Mouse (Mus musculus) embryonic facial prominence, embryonic 10.5 days (tissue): ENCODE measurements around the gene Kiss1. TPM values are rescaled to one million over a fixed set of nuclear protein-coding genes. Genes with fewer than 3 reads are reported as not detected.

ENCODE experiments used
- DNase-seq: peaks from one replicate; pipeline ENCODE4 v3.0.0-alpha.2; 2017; ENCODE audit warnings: low spot score
- H3K27ac ChIP-seq: fragments of 300-500 bp; sonication (generic); replicated peaks from 2 replicates; pipeline ENCODE4 v1.5.1; 2016; ENCODE audit warnings: mild to moderate bottlenecking
- H3K27me3 ChIP-seq: fragments of 300-500 bp; sonication (generic); replicated peaks from 2 replicates; pipeline ENCODE4 v1.6.1; 2016; ENCODE audit warnings: low read depth, mild to moderate bottlenecking; ENCODE audit not compliant: poor library complexity, severe bottlenecking
- H3K36me3 ChIP-seq: fragments of 300-500 bp; sonication (generic); replicated peaks from 2 replicates; pipeline ENCODE4 v1.6.1; 2016; ENCODE audit warnings: mild to moderate bottlenecking, moderate library complexity
- H3K4me1 ChIP-seq: fragments of 300-500 bp; sonication (generic); 2 replicates; pipeline ENCODE4 v1.6.1; 2016
- H3K4me3 ChIP-seq: fragments of 300-500 bp; sonication (generic); 2 replicates; pipeline ENCODE4 v1.5.1; 2016; ENCODE audit warnings: mild to moderate bottlenecking, moderate library complexity
- H3K9me3 ChIP-seq: fragments of 300-500 bp; sonication (generic); 2 replicates; pipeline ENCODE4 v1.6.1; 2016; ENCODE audit warnings: mild to moderate bottlenecking
- WGBS: fragments of 180-500 bp; shearing (Covaris S2); methylation state at CpG from one replicate; pipeline ENCODE4 v1.1.7; 2016; 5-methylcytosine and 5-hydroxymethylcytosine counted together
- polyA plus RNA-seq: library from polyadenylated mRNA; unstranded; fragments of >200 nt; fragmentation: Nextera tagmentation; extraction: Ambion mirVana; gene quantifications from 2 replicates; pipeline ENCODE4 v1.2.1, GENCODE M21; 2016

Kiss1 gene
- polyA plus RNA-seq, 1 experiment from 2014 or later, result not detected

DNA sequence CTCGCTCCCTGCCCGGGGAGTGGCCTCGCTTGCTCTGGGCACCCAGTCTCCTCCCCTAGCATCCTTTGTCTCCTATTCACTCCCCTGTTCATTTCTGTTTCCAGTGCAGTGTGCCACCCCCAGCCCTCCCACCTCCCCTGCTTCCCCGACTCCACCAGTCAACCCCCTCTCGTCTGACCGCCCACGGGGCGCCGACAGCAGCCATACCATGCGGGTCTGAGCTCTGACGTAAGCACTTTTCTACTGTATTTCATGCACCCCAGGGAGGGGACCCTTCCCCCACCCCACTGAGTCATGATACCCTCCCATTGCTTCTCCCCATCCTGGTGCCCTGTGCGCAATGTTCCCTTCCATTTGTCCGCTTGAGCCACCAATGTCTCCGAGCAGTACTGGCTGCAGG, 22.9 kb upstream of the Kiss1 start:
- Histone ChIP-seq H3K27me3 (peaks cover 56% of the 10 kb centered on the region), H3K4me1 (peaks cover 42% of the 10 kb centered on the region), H3K4me3 (no peak overlapping the region), H3K36me3 (no peaks in the 10 kb centered on the region), H3K9me3 (no peaks in the 10 kb centered on the region), H3K27ac (no peak overlapping the region)
- 37% methylated on average over 14 of the region's 14 CpGs for WGBS
- no peak for DNase-seq

DNA sequence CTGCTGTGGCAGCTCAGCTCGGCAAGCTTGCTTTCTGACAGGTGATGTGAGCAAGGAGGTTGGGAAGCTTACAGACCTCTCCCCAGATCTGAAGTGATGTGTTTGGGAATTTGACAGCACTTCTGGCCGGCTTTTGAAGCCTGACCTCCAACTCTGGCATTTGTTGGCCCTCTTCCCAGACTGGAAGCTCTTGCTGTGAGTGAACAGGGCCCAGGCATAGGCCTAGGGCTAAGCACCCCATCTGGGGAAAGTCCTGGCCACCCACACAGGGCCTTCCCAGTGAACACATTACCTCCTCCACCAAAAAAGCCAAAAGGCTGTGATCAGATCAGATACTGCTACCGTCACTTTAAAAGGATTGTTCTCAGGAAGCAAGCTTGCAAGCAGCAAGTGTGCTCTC, 19.1 kb upstream of the Kiss1 start:
- H3K27ac ChIP-seq, result no peak overlapping the region
- peaks cover 44% of the 10 kb centered on the region for H3K27me3 ChIP-seq
- peaks cover 15% of the 10 kb centered on the region for H3K4me1 ChIP-seq
- no peaks in the 10 kb centered on the region for H3K9me3 ChIP-seq
- no peak for DNase-seq
- WGBS, result 68% methylated on average over 3 of the region's 3 CpGs
- H3K36me3 ChIP-seq, result no peaks in the 10 kb centered on the region
- H3K4me3 ChIP-seq, result no peak overlapping the region

DNA sequence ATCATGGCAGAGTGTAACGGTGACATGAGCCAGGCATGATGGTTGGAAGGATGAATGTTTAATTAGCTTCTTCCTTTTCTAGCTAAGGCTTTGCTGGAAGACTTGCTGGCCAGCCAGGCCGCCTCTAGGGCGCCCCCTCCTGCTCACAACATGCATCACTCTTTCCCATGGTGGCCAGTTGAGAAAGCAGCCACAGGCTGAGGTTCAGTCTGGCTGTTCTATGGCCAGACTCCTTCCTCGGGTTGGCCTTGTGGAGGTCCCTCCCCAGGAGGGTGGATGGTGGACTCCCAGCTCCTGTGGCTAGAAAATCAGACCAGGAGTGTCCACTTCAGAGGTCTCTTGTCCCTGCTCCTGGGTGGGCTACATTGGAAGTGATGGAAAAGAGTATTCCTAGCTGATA, 14.8 kb upstream of the Kiss1 start:
- Histone ChIP-seq H3K27ac (no peak overlapping the region), H3K9me3 (no peaks in the 10 kb centered on the region), H3K4me1 (peaks cover 7% of the 10 kb centered on the region; the same call in 1 of the 2 replicates), H3K27me3 (peaks cover 16% of the 10 kb centered on the region), H3K36me3 (no peaks in the 10 kb centered on the region), H3K4me3 (no peak overlapping the region)
- 12% methylated on average over 4 of the region's 4 CpGs for WGBS
- DNase-seq, result peak; percentile 84

DNA sequence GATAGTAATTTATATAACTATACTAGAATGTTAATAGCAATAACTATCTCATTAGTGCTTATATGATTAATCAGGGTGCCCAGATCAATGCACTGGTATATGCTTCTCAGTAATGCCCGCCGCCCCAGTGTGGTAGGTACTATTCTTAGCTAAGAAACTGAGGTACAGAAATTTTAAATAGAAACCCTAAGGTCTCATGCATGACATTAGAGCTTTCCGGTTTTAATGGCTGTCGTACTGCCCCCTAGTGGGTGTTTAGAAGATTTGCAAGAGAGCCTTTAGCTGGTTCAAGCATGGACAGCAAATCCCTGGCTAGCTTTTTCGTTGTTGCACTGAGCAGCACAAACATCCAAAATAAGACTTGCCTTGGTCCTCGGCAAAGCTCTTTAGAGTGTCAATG, 14.4 kb upstream of the Kiss1 start:
- H3K27ac ChIP-seq, result no peak overlapping the region
- DNase-seq, result peak; percentile 60
- no peaks in the 10 kb centered on the region for H3K9me3 ChIP-seq
- H3K27me3 ChIP-seq, result peaks cover 15% of the 10 kb centered on the region
- no peak overlapping the region for H3K4me3 ChIP-seq
- H3K4me1 ChIP-seq, result peaks cover 12% of the 10 kb centered on the region
- H3K36me3 ChIP-seq, result no peaks in the 10 kb centered on the region
- WGBS, result 16% methylated on average over 6 of the region's 6 CpGs

DNA sequence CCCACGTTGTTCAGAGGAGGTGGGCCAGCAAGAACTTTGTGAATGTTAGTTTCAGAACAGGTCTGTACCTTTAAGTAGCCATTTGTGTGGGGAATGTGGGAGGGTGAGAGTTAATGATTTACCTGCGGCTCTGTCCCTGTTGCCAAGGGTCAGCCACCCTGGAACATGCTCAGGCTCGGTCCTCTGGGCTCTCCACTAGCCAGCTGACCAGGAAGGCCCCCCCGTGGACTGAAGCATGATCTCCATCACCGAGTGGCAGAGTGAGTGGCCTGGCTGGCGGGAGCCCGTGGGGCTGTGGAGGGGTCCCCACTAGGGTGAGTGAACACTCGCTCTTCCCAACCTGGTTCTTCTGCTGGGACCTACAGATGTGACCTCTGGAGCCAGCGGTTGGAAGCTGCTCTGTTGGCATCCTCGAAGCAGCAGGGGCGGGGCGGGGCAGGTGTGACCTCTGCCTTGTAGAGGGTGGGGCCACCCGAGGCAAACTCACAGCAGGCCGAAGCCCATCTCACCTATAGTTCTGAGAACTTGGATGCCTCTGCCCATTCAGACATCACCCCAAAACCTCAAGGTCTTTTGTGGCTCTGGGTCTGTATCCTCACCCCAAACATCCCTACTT, 11.9 kb upstream of the Kiss1 start, which contains the start of gene Golt1a:
Gene Golt1a (plus strand): TSS at position 149 of the 616 bp plus-strand sequence.
- H3K27me3 ChIP-seq, result peaks cover 23% of the 10 kb centered on the region
- 67% methylated on average over 14 of the region's 14 CpGs for WGBS
- H3K4me1 ChIP-seq, result peaks cover 21% of the 10 kb centered on the region
- no peak for DNase-seq
- no peak within 1 kb of the TSS for H3K27ac ChIP-seq
- H3K4me3 ChIP-seq, result no peak within 1 kb of the TSS
- H3K9me3 ChIP-seq, result no peaks in the 10 kb centered on the region
- no peaks in the 10 kb centered on the region for H3K36me3 ChIP-seq

DNA sequence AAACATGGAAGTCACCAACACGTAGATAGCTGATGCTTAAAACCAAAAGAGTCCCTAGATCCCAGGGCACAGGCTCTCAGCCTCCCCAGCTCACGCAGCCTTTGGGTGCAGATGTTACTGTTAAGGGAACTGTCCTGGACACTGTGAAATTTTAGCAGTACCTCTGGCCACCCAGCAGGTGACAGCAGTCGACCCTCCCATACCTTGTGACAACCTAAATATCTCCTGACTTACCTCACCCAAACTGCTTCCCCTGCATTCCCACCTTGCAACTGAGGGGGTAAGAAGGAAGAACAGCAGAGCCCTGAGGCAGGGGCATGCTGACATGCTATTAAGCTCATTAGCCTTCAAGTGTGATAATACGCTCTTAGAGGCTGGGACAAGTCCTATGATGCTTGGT, 10.4 kb upstream of the Kiss1 start:
- DNase-seq, result no peak
- Histone ChIP-seq H3K36me3 (no peaks in the 10 kb centered on the region), H3K9me3 (no peaks in the 10 kb centered on the region), H3K27ac (no peak overlapping the region), H3K4me1 (peaks cover 21% of the 10 kb centered on the region), H3K4me3 (no peak overlapping the region), H3K27me3 (peaks cover 23% of the 10 kb centered on the region)
- WGBS, result 53% methylated on average over 4 of the region's 4 CpGs

DNA sequence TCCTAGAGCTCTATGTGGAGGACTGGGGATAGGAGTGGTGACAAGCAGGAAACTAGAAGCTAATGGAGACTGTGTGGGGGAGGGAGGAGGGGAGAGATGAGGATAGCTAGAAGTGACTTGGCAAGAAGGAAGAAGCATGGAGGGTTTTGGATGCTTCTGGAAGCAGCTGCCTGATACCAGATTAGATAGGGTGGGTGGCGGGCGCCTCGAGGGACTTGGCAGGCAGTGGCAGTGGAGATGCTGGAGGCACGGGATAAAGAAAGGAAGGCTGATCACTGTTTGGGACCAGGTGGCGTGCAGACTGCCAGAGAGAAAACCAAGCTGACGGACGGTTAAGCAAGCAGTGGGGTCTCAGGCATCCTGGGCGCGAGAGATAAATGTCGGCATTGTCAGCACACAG, 9.7 kb upstream of the Kiss1 start:
- H3K36me3 ChIP-seq, result no peaks in the 10 kb centered on the region
- peaks cover 21% of the 10 kb centered on the region for H3K4me1 ChIP-seq
- H3K27ac ChIP-seq, result no peak overlapping the region
- no peak overlapping the region for H3K4me3 ChIP-seq
- WGBS, result 22% methylated on average over 10 of the region's 10 CpGs
- DNase-seq, result no peak
- H3K27me3 ChIP-seq, result peaks cover 23% of the 10 kb centered on the region
- H3K9me3 ChIP-seq, result no peaks in the 10 kb centered on the region

DNA sequence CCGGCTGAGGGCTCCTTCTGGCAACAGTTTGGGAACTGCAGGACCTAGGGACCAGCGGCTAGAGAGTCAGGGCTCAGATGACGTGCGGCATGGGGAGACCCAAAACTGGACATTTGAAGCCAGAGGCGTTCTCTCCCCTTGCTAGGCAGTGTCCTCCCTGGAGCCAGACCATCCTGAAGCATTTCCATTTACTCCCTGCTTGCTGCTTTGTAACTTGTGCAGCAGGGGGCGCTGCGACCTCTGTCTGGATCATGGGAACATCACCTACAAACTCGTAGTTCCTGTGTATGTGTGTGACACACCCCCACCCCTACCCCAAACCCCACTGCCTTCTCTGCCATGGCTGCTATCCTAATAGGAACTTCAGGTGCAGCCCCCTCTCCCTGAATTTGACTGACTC, 7.3 kb upstream of the Kiss1 start:
- peak; percentile 78 for DNase-seq
- Histone ChIP-seq H3K36me3 (no peaks in the 10 kb centered on the region), H3K9me3 (peaks cover 5% of the 10 kb centered on the region; the same call in 1 of the 2 replicates), H3K4me1 (peaks cover 21% of the 10 kb centered on the region), H3K4me3 (no peak overlapping the region), H3K27ac (no peak overlapping the region), H3K27me3 (peaks cover 23% of the 10 kb centered on the region)
- 20% methylated on average over 8 of the region's 8 CpGs for WGBS

DNA sequence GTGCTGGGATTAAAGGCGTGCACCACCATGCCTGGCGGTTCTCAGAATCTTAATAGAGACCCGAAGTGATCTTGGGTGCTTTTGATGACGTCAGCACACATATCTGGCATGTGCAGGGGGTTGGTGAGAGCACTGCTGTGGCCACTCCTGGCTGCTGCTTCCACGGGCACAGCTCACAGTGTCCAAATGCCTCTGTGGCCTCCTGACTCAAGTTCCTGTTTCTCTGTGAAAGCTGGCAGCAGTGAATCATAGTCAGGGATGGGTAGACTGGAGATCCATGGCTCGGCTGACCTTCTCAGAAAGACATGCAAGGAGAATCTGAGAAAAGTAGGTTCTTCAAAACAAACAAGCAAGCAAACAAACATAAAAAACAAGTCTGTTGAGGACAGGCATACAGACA, 5.9 kb upstream of the Kiss1 start:
- no peak overlapping the region for H3K27ac ChIP-seq
- H3K36me3 ChIP-seq, result no peaks in the 10 kb centered on the region
- no peak for DNase-seq
- peaks cover 14% of the 10 kb centered on the region for H3K4me1 ChIP-seq
- H3K27me3 ChIP-seq, result peaks cover 17% of the 10 kb centered on the region
- no peak overlapping the region for H3K4me3 ChIP-seq
- H3K9me3 ChIP-seq, result peaks cover 5% of the 10 kb centered on the region; the same call in 1 of the 2 replicates
- WGBS, result 89% methylated on average over 6 of the region's 6 CpGs

DNA sequence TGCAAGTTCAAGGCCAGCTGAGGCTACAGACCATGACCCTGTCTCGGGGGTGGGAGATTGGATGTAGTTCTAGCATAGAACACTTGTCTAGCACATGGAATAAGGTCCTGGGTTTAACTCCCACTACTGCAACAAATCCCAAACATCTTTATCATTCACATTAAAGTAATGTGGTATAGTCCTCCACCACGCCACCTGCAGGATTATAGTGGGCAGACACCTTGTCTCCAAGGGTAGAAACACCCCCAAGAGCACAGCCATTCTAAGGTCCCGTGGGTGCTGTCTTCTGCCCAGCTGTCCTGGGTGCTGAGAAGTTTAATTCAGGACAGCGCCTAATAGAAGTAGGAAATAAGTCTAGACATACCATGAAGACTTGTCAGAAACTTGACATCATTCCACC, 5.1 kb upstream of the Kiss1 start:
- Histone ChIP-seq H3K36me3 (no peaks in the 10 kb centered on the region), H3K4me1 (peaks cover 14% of the 10 kb centered on the region), H3K27ac (no peak overlapping the region), H3K27me3 (peaks cover 12% of the 10 kb centered on the region), H3K4me3 (no peak overlapping the region), H3K9me3 (peaks cover 5% of the 10 kb centered on the region; the same call in 1 of the 2 replicates)
- DNase-seq, result no peak
- 86% methylated on average over 4 of the region's 4 CpGs for WGBS

DNA sequence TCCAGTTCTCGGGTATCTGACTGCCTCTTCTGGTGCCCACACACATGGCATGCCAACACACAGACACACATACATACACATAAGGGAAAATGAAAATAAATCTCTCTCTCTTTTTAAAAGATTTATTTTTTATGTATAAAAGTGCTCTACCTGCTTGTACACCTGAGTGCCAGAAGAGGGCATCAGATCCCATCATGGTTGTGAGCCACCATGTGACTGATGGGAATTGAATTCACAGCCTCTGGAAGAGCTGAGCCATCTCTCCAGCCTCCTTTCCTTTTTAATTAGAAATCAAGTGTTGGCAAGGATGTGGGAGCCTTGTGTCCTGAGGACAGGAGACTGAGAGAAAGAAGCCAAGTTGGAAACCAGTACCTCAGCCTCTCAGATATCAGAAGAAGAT, 4.5 kb upstream of the Kiss1 start:
- Histone ChIP-seq H3K4me3 (no peak overlapping the region), H3K36me3 (no peaks in the 10 kb centered on the region), H3K27me3 (peaks cover 8% of the 10 kb centered on the region), H3K9me3 (peaks cover 5% of the 10 kb centered on the region; the same call in 1 of the 2 replicates), H3K4me1 (peaks cover 10% of the 10 kb centered on the region), H3K27ac (no peak overlapping the region)
- WGBS, result 75% methylated on average over 1 of the region's 1 CpGs
- no peak for DNase-seq

DNA sequence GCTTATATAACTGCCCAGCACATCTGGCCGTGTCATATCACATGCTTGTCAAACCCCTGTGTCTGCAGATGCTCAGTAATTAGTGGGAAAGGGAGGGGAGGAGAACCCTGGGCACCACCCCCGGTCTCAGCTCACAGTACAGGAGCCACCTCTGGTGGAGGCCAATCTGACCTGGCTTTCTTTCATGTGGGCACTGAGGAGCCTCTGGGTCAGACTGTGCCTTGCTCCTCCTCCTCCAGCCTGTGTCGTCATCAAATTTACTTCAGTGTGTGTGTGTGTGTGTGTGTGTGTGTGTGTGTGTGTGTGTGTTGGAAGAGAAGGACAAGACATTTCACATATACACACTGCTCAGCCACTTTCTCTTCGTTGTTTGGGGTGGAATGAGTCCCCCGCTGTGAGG, 1.7 kb downstream of the Kiss1 start:
- peak; percentile 22 for DNase-seq
- Histone ChIP-seq H3K4me1 (peaks cover 12% of the 10 kb centered on the region), H3K9me3 (peaks cover under 1% of the 10 kb centered on the region; the same call in 1 of the 2 replicates), H3K36me3 (no peaks in the 10 kb centered on the region), H3K27ac (no peak overlapping the region), H3K27me3 (peaks cover 28% of the 10 kb centered on the region), H3K4me3 (no peak overlapping the region)
- 46% methylated on average over 5 of the region's 5 CpGs for WGBS

DNA sequence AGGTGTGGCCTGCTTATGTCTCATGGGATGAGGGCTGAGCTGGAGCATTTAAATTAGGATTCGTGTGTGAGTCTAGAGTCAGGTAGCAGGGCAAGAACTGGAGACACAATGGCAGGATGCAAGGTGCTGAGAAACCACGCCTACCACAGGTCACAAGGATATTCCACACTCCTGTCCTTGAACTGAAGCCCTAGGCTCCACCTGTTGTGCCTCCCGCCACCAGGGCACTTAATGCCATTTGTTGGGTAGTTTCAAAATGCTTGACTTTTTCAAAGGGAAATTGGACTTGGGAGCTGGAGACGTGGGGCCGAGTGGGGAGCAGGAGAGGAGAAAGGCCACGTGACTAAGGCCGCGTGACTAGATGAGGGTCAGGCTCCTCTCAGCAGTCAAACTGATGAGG, 4.3 kb downstream of the Kiss1 start:
- no peak overlapping the region for H3K4me3 ChIP-seq
- peaks cover 53% of the 10 kb centered on the region for H3K27me3 ChIP-seq
- no peak overlapping the region for H3K27ac ChIP-seq
- H3K9me3 ChIP-seq, result no peaks in the 10 kb centered on the region
- no peak for DNase-seq
- 86% methylated on average over 8 of the region's 8 CpGs for WGBS
- H3K36me3 ChIP-seq, result no peaks in the 10 kb centered on the region
- peaks cover 21% of the 10 kb centered on the region for H3K4me1 ChIP-seq
